Mouse (Mus musculus) kidney, embryonic 15.5 days (tissue): Measurements from ENCODE around the gene Xpo6. TPM values are rescaled to one million over a fixed set of nuclear protein-coding genes. Genes with fewer than 3 reads are reported as not detected.

Experiments used
- ATAC-seq: fragments of 200-750 bp; cut with Nextera tagmentation; replicated peaks from 2 replicates; pipeline ENCODE4 v1.8.0; 2017; ENCODE audit warnings: moderate TSS enrichment; ENCODE audit not compliant: low FRiP score
- H3K27ac ChIP-seq: fragments of 300-500 bp; sonication (generic); 2 replicates; pipeline ENCODE4 v1.5.1; 2015; ENCODE audit warnings: mild to moderate bottlenecking, inconsistent platforms
- H3K27me3 ChIP-seq: fragments of 300-500 bp; sonication (generic); 2 replicates; pipeline ENCODE4 v1.6.1; 2015; ENCODE audit warnings: inconsistent platforms
- H3K36me3 ChIP-seq: fragments of 300-500 bp; sonication (generic); 2 replicates; pipeline ENCODE4 v1.6.1; 2015; ENCODE audit warnings: inconsistent platforms
- H3K4me1 ChIP-seq: fragments of 300-500 bp; sonication (generic); 2 replicates; pipeline ENCODE4 v1.6.1; 2015; ENCODE audit warnings: inconsistent platforms
- H3K4me2 ChIP-seq: fragments of 300-500 bp; sonication (generic); 2 replicates; pipeline ENCODE4 v1.6.1; 2015; ENCODE audit warnings: moderate library complexity, mild to moderate bottlenecking, inconsistent platforms
- H3K4me3 ChIP-seq: fragments of 300-500 bp; sonication (generic); replicated peaks from 2 replicates; pipeline ENCODE4 v1.5.1; 2015; ENCODE audit warnings: mild to moderate bottlenecking, inconsistent platforms
- H3K9ac ChIP-seq: fragments of 300-500 bp; sonication (generic); 2 replicates; pipeline ENCODE4 v1.6.1; 2015; ENCODE audit warnings: mild to moderate bottlenecking, inconsistent platforms
- H3K9me3 ChIP-seq: fragments of 300-500 bp; sonication (generic); replicated peaks from 2 replicates; pipeline ENCODE4 v1.6.1; 2016; ENCODE audit warnings: inconsistent platforms
- WGBS: fragments of 180-500 bp; shearing (Covaris S2); methylation state at CpG from one replicate; pipeline ENCODE4 v1.1.7; 2015; ENCODE audit warnings: mixed read lengths; 5-methylcytosine and 5-hydroxymethylcytosine counted together
- polyA plus RNA-seq: library from polyadenylated mRNA; unstranded; fragments of >200 nt; fragmentation: Nextera tagmentation; extraction: Ambion mirVana; gene quantifications from 2 replicates; pipeline ENCODE4 v1.2.1, GENCODE M21; 2015

The Xpo6 gene
- polyA plus RNA-seq, 1 experiment from 2014 or later: 54.7 TPM

GRCm38 (mm10) chr7:126062228-126062627 lies 138.1 kb downstream of the Xpo6 start:
- H3K4me1 ChIP-seq: peaks cover 11% of the 10 kb centered on the region
- no peak overlapping the region for H3K9ac ChIP-seq
- H3K4me2 ChIP-seq: no peak overlapping the region
- 79% methylated on average over 4 of the region's 4 CpGs for WGBS
- ATAC-seq: no peak
- peaks cover 10% of the 10 kb centered on the region; the same call in 1 of the 2 replicates for H3K27me3 ChIP-seq
- no peaks in the 10 kb centered on the region for H3K36me3 ChIP-seq
- H3K9me3 ChIP-seq: no peaks in the 10 kb centered on the region
- H3K4me3 ChIP-seq: no peak overlapping the region
- no peak overlapping the region for H3K27ac ChIP-seq

- WGBS: 34% methylated on average over 7 of the region's 7 CpGs
- ATAC-seq: peak; percentile 43; the same call in 1 of the 2 replicates
- H3K27me3 ChIP-seq: peaks cover 15% of the 10 kb centered on the region; the same call in 1 of the 2 replicates
These were observed 141.4 kb downstream of the Xpo6 start for GRCm38 (mm10) chr7:126058918-126059317.

GRCm38 (mm10) chr7:126057332-126057914 lies 142.9 kb downstream of the Xpo6 start:
- H3K4me2 ChIP-seq: no peak overlapping the region
- peaks cover 15% of the 10 kb centered on the region; the same call in 1 of the 2 replicates for H3K27me3 ChIP-seq
- H3K36me3 ChIP-seq: no peaks in the 10 kb centered on the region
- 39% methylated on average over 10 of the region's 10 CpGs for WGBS
- no peak overlapping the region for H3K9ac ChIP-seq
- H3K4me3 ChIP-seq: no peak overlapping the region
- H3K27ac ChIP-seq: no peak overlapping the region
- H3K4me1 ChIP-seq: peaks cover 12% of the 10 kb centered on the region
- no peaks in the 10 kb centered on the region for H3K9me3 ChIP-seq
- no peak for ATAC-seq

More at GRCm38 (mm10) chr7:126058918-126059317, 141.4 kb downstream of the Xpo6 start:
- no peak overlapping the region for H3K27ac ChIP-seq
- no peaks in the 10 kb centered on the region for H3K9me3 ChIP-seq
- H3K4me1 ChIP-seq: peaks cover 12% of the 10 kb centered on the region
- H3K9ac ChIP-seq: no peak overlapping the region
- no peaks in the 10 kb centered on the region for H3K36me3 ChIP-seq
- H3K4me2 ChIP-seq: no peak overlapping the region
- no peak overlapping the region for H3K4me3 ChIP-seq

- H3K4me3 ChIP-seq: no peak overlapping the region
- H3K4me1 ChIP-seq: peaks cover 12% of the 10 kb centered on the region
- no peak for ATAC-seq
- 79% methylated on average over 6 of the region's 6 CpGs for WGBS
- no peaks in the 10 kb centered on the region for H3K9me3 ChIP-seq
- H3K36me3 ChIP-seq: no peaks in the 10 kb centered on the region
- peaks cover 10% of the 10 kb centered on the region; the same call in 1 of the 2 replicates for H3K27me3 ChIP-seq
- H3K27ac ChIP-seq: no peak overlapping the region
- H3K9ac ChIP-seq: no peak overlapping the region
- H3K4me2 ChIP-seq: no peak overlapping the region
These were observed 145.7 kb downstream of the Xpo6 start for GRCm38 (mm10) chr7:126054574-126054973.

- Histone ChIP-seq H3K4me2 (no peak overlapping the region), H3K9me3 (no peaks in the 10 kb centered on the region), H3K9ac (no peak overlapping the region), H3K27me3 (peaks cover 10% of the 10 kb centered on the region; the same call in 1 of the 2 replicates), H3K4me1 (0 out of 2 replicates have a peak, but pooled peaks cover 5% of the 10 kb centered on the region), H3K36me3 (no peaks in the 10 kb centered on the region), H3K4me3 (no peak overlapping the region), H3K27ac (no peak overlapping the region)
- 84% methylated on average over 7 of the region's 7 CpGs for WGBS
- ATAC-seq: no peak
These were observed 146.7 kb downstream of the Xpo6 start for GRCm38 (mm10) chr7:126053618-126054017.

- Histone ChIP-seq H3K9ac (no peak overlapping the region), H3K27ac (no peak overlapping the region), H3K4me1 (no peaks in the 10 kb centered on the region), H3K4me3 (no peak overlapping the region), H3K27me3 (peaks cover 3% of the 10 kb centered on the region; the same call in 1 of the 2 replicates), H3K36me3 (no peaks in the 10 kb centered on the region), H3K4me2 (no peak overlapping the region), H3K9me3 (no peaks in the 10 kb centered on the region)
- ATAC-seq: no peak
- WGBS: 39% methylated on average over 6 of the region's 6 CpGs
These were observed 148.4 kb downstream of the Xpo6 start for GRCm38 (mm10) chr7:126051910-126052309.

Other genes with a start within 250 kb of the Xpo6 start
- 0.75 and 1.1 TPM in 2 replicates for gene Gsg1l, start 118.1 kb downstream of the Xpo6 start, polyA plus RNA-seq
- gene Sbk1, start 72.1 kb upstream of the Xpo6 start, polyA plus RNA-seq: 31.5 and 33.1 TPM in 2 replicates
- gene Lat, start 169.1 kb upstream of the Xpo6 start, polyA plus RNA-seq: 2.3 and 3.0 TPM in 2 replicates
- 58.9 and 70.8 TPM in 2 replicates for gene Spns1, start 176.9 kb upstream of the Xpo6 start, polyA plus RNA-seq
- gene Nfatc2ip, start 196.2 kb upstream of the Xpo6 start, polyA plus RNA-seq: 2.8 and 2.9 TPM in 2 replicates
- 0.12 and 0.44 TPM in 2 replicates for gene Cd19, start 214.4 kb upstream of the Xpo6 start, polyA plus RNA-seq
- gene Rabep2, start 228.3 kb upstream of the Xpo6 start, polyA plus RNA-seq: 34.5 and 35.7 TPM in 2 replicates